Mouse (Mus musculus) thymus, adult 2 months (tissue): ENCODE measurements around the gene Klhdc8a.

Source experiments
- CTCF ChIP-seq: fragments of 200-500 bp; IDR thresholded peaks from 2 replicates; pipeline ENCODE4 v1.5.1; 2012; ENCODE audit warnings: mild to moderate bottlenecking, control low read depth, low read length, moderate library complexity, borderline replicate concordance; ENCODE audit not compliant: control insufficient read depth, poor library complexity, insufficient read depth; ENCODE audit errors: extremely low read depth
- POLR2A ChIP-seq: fragments of 200-500 bp; IDR thresholded peaks from 2 replicates; pipeline ENCODE4 v1.6.1; 2012; ENCODE audit warnings: mild to moderate bottlenecking, low read length, control low read depth, moderate library complexity; ENCODE audit not compliant: control insufficient read depth, poor library complexity, insufficient read depth; ENCODE audit errors: extremely low read depth

DNA sequence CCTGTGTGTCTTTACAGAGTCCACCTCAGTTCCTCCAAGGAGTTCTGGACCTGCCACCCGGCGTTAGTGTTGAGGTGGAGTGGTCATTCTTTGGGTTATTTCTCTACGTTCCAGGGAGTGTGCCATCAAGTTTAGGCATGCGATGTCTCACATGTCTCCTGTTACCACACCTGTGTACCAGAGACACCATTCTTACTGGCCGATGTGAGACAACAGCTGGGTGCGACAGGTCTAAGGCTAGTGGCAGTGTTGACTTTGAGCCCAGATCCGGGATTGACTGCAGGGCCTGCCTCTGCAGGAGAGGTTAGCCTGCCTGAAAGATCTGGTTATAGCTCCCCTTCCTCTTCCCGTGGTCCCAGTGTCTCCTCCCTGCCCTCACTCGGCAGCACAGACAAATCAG is 55.8 kb downstream of the Klhdc8a start:
- TF ChIP-seq CTCF: no peak
- no peak for TF ChIP-seq POLR2A
